Mouse (Mus musculus): Measurements from ENCODE around the gene Fnip2.

- TF ChIP-seq CTCF (IDR thresholded peaks at IDR 0.05; ENCODE audit: low read depth, low read length) (no peak), GATA1 (IDR thresholded peaks at IDR 0.05; ENCODE audit: borderline replicate concordance, low read length) (no peak), TAL1 (conservative IDR thresholded peaks at IDR 0.05; ENCODE audit: low read depth, low read length) (no peak), GATA2 (IDR thresholded peaks at IDR 0.05; ENCODE audit: borderline replicate concordance, low read depth, low read length) (no peak)
Measured at GRCm38 (mm10) chr3:79416944-79417680, 150.5 kb downstream of the Fnip2 start.

Data from G1E (cell line).